Mouse (Mus musculus): ENCODE measurements around the gene Gm21985.

DNA sequence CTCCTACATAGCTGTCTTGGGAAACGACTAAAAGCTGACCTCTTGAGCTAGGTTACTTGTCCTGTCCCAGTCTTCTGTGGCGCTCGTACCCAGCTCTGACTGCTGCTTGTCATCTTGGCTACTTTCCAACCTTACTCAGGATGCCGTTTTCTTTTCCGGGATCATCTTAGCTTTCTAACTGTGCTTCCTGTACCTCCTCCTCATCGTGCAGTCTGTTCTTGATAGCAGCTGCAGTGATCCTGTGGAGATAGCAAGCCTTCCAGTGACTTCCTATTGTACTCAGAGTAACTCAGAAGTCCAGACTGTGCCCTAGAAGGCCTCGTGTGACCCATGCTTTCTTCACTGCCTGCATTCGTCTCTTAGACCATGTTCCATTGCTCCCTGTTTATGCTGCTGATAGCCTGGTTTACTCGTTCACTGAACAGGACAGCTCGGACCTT lies 43.1 kb downstream of the Gm21985 start:
- TF ChIP-seq POLR2A (IDR thresholded peaks at IDR 0.05; ENCODE audit: insufficient read length, low read depth) (no peak), USF1 (IDR thresholded peaks at IDR 0.05; ENCODE audit: low read depth) (no peak), MYOD1 (IDR thresholded peaks at IDR 0.05; ENCODE audit: control insufficient read depth in 1 of 3, insufficient read length in 2 of 3, low read depth in 2 of 3) (no peak), REST (IDR thresholded peaks at IDR 0.05; ENCODE audit: insufficient read depth, insufficient read length) (no peak), MYOG (IDR thresholded peaks at IDR 0.05; ENCODE audit: control insufficient read depth in 1 of 3, insufficient read depth in 1 of 3, insufficient read length in 2 of 3, low read depth in 2 of 3) (no peak), E2F4 (IDR thresholded peaks at IDR 0.05; ENCODE audit: insufficient read depth) (no peak), POLR2AphosphoS2 (IDR thresholded peaks at IDR 0.05; ENCODE audit: insufficient read length, low read depth) (no peak), SRF (IDR thresholded peaks at IDR 0.05; ENCODE audit: control insufficient read depth, insufficient read length, low read depth) (no peak), MAX (IDR thresholded peaks at IDR 0.05; ENCODE audit: low read depth) (no peak), TCF12 (IDR thresholded peaks at IDR 0.05; ENCODE audit: insufficient read depth, poor library complexity, severe bottlenecking) (no peak)

Data from myocyte (in vitro differentiated cells).